Mouse (Mus musculus) cerebellum, postnatal 36 days (tissue): ENCODE measurements around the gene Slc22a12.

Experiments
- DNase-seq, 2 experiments: peaks; one replicate each; pipeline ENCODE4 v3.0.0; 2021 to 2022; ENCODE audit warnings: mixed read lengths in 2 of 2

Gene Slc22a12

GRCm38 (mm10) chr19:6514940-6515339, 27.9 kb downstream of the Slc22a12 start:
- DNase-seq, result no peak

DNA sequence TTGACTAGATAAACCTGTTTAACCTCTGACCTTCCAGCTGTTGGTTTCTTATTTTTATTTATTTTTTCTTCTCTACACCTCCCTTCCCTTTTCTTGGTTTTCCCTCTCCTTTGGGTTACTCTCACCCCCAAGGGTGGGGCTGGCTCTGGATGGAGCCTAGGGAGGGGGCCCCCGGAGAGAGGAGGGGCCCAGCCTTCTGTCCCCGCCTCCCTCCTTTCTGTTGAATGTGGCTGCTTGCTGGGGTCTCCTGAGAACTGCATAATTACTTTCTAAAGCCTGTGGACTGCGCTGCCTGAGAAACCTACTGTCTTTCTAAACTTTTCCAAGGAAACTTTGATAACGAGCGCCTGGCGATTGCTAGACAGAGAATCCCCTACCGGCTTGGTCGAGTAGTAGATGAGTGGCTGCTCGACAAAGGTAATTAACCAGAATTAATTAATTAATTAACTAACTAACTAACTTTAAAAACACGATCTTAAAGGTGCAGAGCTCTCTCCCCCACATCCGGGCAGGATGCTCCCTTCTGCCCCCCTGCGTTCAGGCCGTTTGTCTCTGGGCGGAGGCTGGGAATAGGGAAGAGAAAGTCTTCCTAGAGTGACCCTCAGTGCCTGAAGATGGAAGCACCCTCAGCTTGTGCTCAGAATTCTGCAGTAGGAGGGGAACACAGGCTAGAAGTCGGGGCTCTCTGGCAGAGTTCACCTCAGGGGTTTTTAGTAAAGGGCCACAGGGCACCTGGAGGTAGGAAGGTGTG, 29.3 kb downstream of the Slc22a12 start:
- DNase-seq, result no peak

DNA sequence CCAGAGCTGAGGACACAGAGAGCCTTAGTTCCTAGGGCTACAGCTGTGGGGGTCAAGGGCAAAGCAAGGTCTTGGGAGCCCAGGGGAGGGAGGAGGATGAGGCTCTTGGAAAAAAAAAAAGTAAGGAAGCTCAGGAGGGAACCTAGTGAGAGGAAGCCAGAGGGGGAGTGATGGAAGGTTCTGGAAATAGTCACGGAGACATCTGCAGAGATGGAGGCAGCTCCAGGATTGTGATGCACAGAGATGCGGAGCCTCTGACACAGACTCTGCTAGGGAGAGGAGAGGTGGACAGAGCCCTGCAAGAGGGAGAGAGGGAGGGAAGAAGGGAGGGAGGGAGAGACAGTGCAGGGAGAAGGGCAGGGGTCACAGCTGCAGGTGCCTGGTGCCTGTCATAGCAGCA, 32.3 kb downstream of the Slc22a12 start:
- DNase-seq, result no peak

DNA sequence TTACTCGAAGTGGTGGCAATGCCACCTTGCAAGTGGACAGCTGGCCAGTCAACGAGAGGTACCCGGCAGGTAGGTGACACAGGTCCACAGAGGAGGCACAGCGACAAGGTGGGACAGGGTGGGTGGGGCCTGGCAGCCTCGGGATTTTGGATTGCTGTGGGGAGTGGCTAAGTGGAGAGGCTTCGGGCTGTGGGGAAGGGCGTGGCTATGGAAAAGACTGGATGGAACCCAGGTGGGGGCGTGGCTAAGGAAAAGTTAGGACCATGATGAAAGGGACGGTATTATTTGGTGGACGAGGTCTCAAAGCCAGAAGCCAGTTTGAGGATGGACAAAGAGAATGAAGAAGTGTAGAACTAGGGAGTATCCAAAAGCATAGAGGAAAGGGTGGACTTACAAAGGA, 33.0 kb downstream of the Slc22a12 start:
- no peak for DNase-seq

DNA sequence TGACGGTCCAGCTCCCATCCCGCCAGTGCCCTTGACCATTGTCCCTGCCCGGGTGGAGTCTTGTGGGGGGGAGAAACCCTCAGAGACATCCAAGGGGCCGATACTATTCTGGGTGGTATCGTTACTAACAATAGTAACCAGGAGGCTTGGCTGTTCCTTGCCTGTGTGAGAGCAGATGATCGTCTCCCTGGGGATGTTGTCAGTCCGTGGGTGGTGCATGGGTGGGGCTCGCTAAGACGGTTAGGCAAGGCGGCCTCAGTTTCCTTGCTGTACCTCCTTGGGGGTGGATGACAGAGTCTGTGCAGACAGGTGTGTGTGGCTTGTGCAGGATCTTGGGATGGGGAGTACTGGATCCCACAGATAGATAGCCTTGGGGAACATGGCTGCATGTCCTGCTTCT, 35.4 kb downstream of the Slc22a12 start:
- DNase-seq, result no peak

- no peak for DNase-seq
These were observed 38.2 kb downstream of the Slc22a12 start for GRCm38 (mm10) chr19:6504656-6505045.

DNA sequence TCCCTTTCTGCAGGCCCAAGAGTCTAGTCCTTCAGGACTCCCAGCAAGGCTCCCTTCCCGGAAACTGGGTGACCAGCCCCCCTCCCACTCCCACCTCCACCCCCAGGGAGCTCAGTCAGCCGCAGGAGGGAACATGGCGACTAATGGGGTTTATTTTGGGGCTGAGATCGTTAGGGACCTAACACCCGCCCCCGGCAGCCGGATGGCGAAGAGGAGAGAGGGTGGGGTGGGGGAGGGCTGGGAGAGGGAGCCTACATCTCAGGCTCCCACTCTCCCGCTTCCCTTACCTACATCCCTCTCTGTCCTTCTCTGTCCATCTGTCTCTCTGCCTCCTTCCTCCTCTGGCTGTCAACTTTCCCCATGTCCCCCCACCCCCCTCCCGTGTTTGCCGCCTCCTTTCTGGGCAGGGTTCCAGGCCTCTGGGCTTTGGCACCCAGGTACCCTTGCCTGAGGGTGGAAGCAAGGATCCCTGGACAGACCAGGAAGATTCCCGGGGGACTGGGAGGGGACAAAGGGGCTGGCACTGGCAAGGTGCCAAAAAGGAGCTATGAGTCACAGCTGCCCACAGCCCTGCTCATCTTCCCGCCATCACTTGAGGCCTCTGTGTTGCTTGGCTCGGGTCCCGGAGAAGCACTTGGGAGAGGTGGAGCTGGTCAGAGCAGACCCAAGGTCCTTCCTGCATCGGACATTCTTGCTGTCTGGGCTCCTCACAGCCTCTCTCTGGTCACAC, 38.7 kb downstream of the Slc22a12 start:
- peak; percentile 60 to 63 for DNase-seq

- peak in 1 of 2 experiments; percentile 56 for DNase-seq
These were observed 40.1 kb downstream of the Slc22a12 start for GRCm38 (mm10) chr19:6502543-6503319.

DNA sequence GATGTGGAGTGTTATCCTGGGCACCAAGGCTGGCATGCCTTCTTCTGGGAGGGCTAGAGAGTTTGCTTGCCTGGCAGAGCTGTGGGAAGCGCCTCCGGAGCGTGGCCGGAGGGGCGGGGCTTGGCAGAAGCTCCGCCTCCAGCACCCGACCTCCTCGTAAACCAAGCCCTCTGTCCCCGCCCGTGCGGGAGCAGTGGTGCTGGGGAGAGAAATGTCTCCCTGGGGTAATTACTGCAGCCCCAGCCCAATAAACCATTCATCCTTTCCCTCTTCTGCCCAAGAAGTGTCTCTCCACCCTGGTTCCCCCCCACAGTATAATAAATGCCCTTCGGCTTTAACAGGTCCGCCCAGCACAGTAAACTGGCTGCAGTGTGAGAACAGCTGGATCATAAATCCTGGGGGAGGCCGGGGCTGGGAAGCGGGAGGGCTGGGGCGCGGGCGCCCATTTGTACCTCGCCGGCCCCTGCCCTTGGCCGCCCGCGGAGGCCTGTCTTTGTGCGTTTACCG, 40.7 kb downstream of the Slc22a12 start:
- DNase-seq, result peak; percentile 81 to 85

DNA sequence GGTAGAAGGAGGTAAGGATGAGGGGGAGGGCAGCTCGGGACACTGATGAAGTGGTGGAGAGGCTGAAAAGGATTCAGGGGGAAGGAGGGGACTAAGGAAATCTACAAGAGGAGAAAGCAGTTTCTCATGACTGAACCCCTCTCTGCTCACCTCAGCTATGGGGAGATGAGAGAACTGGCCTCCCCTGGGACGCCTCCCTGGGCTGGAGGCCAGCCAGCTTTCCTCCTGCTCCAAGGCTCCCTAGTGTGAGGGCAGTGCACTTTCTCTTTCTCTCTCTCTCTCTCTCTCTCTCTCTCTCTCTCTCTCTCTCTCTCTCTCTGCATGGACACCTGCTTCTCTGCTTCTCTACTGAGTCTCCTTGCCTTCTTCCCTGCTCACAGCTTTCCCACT, 42.2 kb downstream of the Slc22a12 start:
- DNase-seq, result peak in 1 of 2 experiments; percentile 64

DNA sequence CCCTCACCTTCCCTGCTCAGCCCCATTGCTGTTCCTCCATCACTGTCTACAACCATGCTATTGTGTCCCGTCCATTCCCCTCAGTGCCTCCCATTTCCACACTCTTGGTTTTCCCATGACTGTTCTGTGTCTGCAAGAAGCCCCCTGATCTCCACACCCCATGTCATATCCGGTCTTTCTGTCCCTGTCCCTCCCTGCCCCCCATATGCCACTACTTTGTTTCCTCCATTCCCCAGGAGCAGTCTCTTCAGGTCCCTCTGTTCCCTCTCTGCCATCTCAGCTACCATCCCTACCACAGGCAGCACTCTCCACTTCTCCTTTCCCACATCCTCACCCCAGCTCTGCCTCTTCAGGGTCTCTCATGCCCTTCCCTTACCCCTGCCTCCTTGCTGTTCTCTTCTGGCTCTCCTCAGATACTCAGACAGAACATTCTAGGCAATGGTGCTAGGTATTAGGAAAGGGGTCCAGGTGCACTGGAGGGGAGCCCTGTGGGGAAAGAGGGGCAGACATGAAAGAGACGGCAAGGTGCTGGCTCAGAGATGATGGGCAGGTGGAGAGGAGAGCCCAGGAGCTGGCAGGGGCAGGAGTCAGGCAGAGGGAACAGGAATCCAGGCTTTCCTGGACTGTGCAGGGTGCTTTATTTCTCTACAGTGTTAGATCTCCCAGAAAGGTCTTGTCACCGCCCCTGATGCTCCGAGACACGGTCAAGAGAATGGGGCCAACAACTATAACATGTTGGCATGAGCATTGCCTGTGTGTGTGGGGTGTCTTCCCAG, 42.8 kb downstream of the Slc22a12 start:
- DNase-seq, result peak in 1 of 2 experiments; percentile 60

DNA sequence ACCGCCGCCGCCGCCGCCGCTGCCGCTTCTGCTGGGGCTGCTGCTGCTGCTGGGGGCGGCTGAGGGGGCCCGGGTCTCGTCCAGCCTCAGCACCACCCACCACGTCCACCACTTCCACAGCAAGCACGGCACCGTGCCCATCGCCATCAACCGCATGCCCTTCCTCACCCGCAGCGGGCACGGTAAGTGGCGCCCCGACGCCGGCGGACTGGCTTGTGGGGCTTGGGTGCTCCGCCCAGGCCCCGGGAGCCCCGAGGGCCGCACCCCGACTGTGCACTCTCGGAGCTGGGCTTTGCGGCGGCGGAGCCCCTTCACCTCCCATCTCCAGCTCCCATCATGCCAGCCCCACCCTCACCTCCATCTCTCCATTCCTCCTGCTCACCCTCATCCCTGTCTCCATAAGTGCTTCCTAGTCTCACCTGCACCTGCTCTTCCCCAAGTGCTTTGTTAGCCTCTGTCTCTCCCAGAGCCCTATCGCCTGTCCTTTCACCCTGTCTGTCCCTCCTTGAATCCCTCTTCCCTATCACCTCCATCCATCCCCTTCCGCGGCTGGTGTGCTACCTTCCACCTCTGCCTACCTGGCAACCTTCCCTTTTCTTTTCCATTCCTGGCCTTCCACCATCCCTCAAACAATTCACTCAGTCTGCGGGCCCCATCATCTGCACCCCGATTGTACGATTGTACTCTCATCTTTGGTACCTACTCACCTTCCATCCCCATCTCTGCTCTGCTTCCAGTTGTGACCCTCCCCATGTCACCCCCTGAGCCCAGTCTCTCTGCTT, 44.3 kb downstream of the Slc22a12 start:
- DNase-seq, result peak in 1 of 2 experiments; percentile 56

DNA sequence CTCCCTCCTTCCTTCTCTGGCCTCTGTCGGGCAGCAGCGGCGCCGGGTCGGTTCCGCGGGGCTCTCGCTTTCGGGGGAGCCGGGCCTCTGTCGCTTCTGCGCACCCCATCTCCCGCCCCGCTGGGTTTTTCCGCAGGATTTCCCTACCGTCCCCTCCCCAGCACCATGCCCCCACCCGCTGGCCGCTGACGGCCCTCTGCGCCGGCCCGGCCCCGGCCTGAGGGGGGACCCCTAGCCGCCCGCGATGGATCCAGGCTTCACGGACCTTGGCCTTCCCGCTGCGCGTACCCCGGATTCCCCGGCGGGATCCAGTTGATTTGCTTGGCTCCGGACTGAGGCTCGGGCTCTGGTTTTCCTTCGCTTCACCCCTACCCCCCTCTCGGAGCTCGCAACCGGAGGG, 45.0 kb downstream of the Slc22a12 start:
- peak; percentile 51 to 58 for DNase-seq

- DNase-seq, result peak; percentile 79 to 88
These were observed 45.6 kb downstream of the Slc22a12 start for GRCm38 (mm10) chr19:6497150-6497801.

- no peak for DNase-seq
These were observed 46.2 kb downstream of the Slc22a12 start for GRCm38 (mm10) chr19:6496462-6497149.

DNA sequence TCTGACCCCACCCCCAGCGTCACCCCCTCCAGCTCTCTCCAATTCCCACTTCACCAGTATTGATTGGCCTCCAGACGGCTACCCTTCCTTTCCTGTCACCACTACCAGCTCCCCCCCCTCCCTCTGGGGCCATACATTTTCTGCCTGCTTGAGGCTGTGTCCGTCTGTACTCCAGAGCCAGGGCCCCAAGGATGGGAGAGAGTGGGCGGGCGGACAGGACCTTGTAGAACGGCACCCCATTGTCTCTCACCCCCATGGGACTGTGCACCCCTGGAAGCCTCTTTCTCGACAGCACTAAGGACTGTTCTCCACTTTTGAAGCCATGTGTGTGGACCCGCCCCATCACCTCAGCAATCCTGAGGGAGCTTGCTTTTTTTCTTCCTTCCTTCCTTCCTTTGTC, 47.1 kb downstream of the Slc22a12 start:
- no peak for DNase-seq

DNA sequence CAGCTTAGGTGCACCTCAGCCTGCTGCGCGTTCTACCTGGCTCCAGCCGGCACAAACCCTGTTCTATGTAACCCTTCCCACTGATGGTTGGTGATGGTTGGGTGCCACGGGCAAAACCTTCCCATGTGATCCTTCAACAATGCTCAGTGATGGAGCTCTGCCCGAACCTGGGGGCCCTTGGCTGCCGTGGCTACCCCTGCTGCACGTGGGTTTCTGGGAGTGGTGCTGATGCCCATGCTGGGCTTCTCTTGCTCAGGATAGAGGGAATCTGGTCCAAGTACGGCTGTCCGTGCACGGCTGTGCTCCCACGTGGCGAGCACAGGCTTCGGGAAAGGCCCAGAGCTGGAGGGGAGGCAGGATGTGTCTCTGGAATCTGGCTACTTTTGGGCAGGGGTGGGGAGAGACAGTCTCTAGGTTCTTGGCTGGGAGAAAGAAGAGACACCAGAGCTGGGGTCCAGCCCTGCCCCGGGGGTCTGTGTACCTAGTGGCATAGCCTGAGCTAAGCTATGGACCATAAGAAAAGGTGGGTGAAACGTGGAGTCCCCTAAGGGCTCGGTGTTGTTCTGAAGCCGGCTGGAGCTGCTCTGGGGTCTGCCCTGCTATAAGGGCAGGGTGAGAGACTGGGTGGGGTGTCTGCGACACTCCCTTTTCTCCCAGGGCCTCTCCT, 48.2 kb downstream of the Slc22a12 start:
- DNase-seq, result no peak

GRCm38 (mm10) chr19:6494032-6494431, 48.8 kb downstream of the Slc22a12 start:
- DNase-seq, result no peak

GRCm38 (mm10) chr19:6493219-6493618, 49.6 kb downstream of the Slc22a12 start:
- no peak for DNase-seq

GRCm38 (mm10) chr19:6492124-6492523, 50.7 kb downstream of the Slc22a12 start:
- DNase-seq, result peak; percentile 84 to 88
